Mouse (Mus musculus): ENCODE results near the gene Rgs6.

The Rgs6 gene

GRCm38 (mm10) chr12:82588017-82588416 lies at the start of gene Rgs6:
TSS of gene Rgs6 (plus strand) at chr12:82588292.
- DNase-seq (ENCODE audit: low read depth, low spot score) = no peak

- DNase-seq (ENCODE audit: low read depth, low spot score) = no peak
Observed at GRCm38 (mm10) chr12:82547127-82547526, 41.0 kb upstream of the Rgs6 start.

- no peak for DNase-seq (ENCODE audit: low read depth, low spot score)
Observed at GRCm38 (mm10) chr12:82549228-82549627, 38.9 kb upstream of the Rgs6 start.

GRCm38 (mm10) chr12:82550076-82550475 lies 38.0 kb upstream of the Rgs6 start:
- no peak for DNase-seq (ENCODE audit: low read depth, low spot score)

GRCm38 (mm10) chr12:82552376-82552775 lies 35.7 kb upstream of the Rgs6 start:
- DNase-seq (ENCODE audit: low read depth, low spot score) = no peak

- no peak for DNase-seq (ENCODE audit: low read depth, low spot score)
Observed at GRCm38 (mm10) chr12:82562916-82563315, 25.2 kb upstream of the Rgs6 start.

GRCm38 (mm10) chr12:82568370-82568769 lies 19.7 kb upstream of the Rgs6 start:
- DNase-seq (ENCODE audit: low read depth, low spot score) = no peak

- DNase-seq (ENCODE audit: low read depth, low spot score) = no peak
Observed at GRCm38 (mm10) chr12:82572706-82573105, 15.4 kb upstream of the Rgs6 start.

- DNase-seq (ENCODE audit: low read depth, low spot score) = no peak
Observed at GRCm38 (mm10) chr12:82586592-82586991, 1.5 kb upstream of the Rgs6 start.

GRCm38 (mm10) chr12:82587348-82587895 lies 670 bp upstream of the Rgs6 start:
- DNase-seq (ENCODE audit: low read depth, low spot score) = no peak

- DNase-seq (ENCODE audit: low read depth, low spot score) = no peak
Observed at GRCm38 (mm10) chr12:82588846-82589630, 946 bp downstream of the Rgs6 start.

- no peak for DNase-seq (ENCODE audit: low read depth, low spot score)
Observed at GRCm38 (mm10) chr12:82599011-82599410, 10.9 kb downstream of the Rgs6 start.

GRCm38 (mm10) chr12:82600406-82600805 lies 12.3 kb downstream of the Rgs6 start:
- no peak for DNase-seq (ENCODE audit: low read depth, low spot score)

- DNase-seq (ENCODE audit: low read depth, low spot score) = no peak
Observed at GRCm38 (mm10) chr12:82602823-82603222, 14.7 kb downstream of the Rgs6 start.

- no peak for DNase-seq (ENCODE audit: low read depth, low spot score)
Observed at GRCm38 (mm10) chr12:82603308-82603707, 15.2 kb downstream of the Rgs6 start.

GRCm38 (mm10) chr12:82603979-82604378 lies 15.9 kb downstream of the Rgs6 start:
- no peak for DNase-seq (ENCODE audit: low read depth, low spot score)

GRCm38 (mm10) chr12:82612769-82613660 lies 24.9 kb downstream of the Rgs6 start:
- no peak for DNase-seq (ENCODE audit: low read depth, low spot score)

GRCm38 (mm10) chr12:82616486-82616812 lies 28.4 kb downstream of the Rgs6 start:
- DNase-seq (ENCODE audit: low read depth, low spot score) = no peak

GRCm38 (mm10) chr12:82616813-82617681 lies 29.0 kb downstream of the Rgs6 start:
- no peak for DNase-seq (ENCODE audit: low read depth, low spot score)

- no peak for DNase-seq (ENCODE audit: low read depth, low spot score)
Observed at GRCm38 (mm10) chr12:82617682-82618370, 29.7 kb downstream of the Rgs6 start.

GRCm38 (mm10) chr12:82640441-82640840 lies 52.3 kb downstream of the Rgs6 start:
- no peak for DNase-seq (ENCODE audit: low read depth, low spot score)
